Mouse (Mus musculus): ENCODE data around the gene Zfp953.

- TF ChIP-seq CTCF (IDR thresholded peaks at IDR 0.05; ENCODE audit: extremely low read depth, insufficient read depth, low read length) (no peak), POLR2A (IDR thresholded peaks at IDR 0.05; ENCODE audit: extremely low read depth, insufficient read depth, low read length) (no peak)
Measured at GRCm38 (mm10) chr13:67360131-67360744, at the start of gene Zfp953, which contains the start of gene Gm28044.

Measured in cortical plate, adult 2 months (tissue).